Mouse (Mus musculus): ENCODE measurements around the gene Xk.
"Not testable (repeated sequence)": the region's sequence is repeated elsewhere in the genome, so short reads cannot be mapped to it uniquely, and the experiment has no call there.

Gene Xk

DNA sequence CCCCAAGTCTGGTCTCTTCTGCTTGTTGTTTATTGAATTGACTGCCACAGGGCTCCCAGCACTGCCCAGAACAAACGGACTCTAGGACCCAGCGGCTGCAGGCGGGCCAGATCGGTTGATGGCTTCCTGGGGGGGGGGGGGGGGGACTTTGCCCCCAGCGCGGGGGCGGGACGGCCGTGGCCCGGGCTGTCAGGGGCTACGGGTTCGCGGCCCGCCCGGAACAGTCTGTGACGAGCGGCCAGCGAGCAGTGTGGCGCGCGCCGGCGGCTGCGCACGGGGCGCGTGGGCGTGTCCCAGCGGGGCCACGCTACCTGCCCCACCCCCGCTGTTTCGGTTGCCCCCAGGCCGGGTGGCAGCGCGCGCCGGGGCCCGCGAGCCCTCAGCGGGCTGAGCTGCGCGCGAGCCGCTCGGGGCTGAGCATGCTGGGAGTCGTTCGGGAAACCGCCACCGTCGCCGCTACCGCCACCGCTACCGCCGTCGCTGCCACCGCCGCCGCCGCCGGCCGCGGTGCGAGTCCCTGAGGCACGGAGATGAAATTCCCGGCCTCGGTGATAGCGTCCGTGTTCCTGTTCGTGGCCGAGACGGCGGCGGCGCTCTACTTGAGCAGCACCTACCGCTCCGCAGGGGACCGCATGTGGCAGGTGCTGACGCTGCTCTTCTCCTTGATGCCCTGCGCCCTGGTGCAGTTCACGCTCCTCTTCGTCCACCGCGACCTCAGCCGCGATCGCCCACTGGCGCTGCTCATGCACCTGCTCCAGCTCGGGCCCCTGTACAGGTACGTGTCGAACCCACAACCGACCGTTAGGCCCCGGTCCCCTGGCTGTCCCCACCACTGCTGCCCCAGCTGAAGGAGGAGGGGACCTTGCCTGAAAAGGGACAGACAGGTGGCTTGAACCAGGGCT, at the start of gene Xk:
Gene Xk, plus strand, starts transcription at position 297 of the 902 bp plus-strand sequence.
- no peak for DNase-seq (ENCODE audit: low read depth)

GRCm38 (mm10) chrX:9227105-9227504, 45.5 kb upstream of the Xk start:
- DNase-seq (ENCODE audit: low read depth), result no peak

DNA sequence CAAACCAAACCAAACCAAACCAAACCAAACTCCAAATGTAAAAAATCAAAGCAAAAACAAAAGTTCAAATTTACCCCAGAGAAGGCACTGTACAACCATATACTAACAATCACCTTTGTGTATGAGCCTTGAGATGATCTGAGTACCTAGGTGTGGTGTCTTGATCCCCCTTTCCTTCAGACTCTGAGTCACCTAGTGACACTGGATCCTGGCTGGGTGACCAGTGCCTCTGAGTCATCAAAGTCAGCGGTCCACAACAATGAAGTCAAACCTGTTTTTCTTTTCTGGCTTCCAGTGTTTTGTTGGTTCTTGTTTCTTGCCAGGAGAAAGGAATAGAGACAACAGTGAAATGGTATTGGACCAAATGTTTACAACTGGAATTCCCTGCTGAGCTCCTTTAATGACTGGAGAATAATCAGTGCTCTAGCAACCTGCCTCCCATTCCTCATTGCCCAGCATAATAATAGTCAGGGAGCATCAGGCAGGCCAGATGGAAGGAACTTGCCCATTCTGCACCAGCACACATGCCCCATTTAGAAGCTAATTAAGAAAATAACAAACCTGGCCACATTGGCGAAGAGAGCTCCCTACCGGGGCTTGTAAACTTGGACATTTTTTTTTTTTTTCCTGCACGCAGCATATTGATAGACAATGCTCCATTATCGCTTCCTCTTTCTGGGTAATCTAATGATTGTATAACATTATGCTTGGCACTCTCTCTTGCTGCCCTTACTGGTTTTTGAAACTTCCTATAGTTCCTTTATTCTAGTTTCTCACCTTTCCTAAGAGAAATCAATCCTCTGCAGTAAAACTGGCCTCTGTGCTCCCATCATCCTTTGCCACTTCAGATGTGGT, 31.6 kb upstream of the Xk start:
- no peak for DNase-seq (ENCODE audit: low read depth)

DNA sequence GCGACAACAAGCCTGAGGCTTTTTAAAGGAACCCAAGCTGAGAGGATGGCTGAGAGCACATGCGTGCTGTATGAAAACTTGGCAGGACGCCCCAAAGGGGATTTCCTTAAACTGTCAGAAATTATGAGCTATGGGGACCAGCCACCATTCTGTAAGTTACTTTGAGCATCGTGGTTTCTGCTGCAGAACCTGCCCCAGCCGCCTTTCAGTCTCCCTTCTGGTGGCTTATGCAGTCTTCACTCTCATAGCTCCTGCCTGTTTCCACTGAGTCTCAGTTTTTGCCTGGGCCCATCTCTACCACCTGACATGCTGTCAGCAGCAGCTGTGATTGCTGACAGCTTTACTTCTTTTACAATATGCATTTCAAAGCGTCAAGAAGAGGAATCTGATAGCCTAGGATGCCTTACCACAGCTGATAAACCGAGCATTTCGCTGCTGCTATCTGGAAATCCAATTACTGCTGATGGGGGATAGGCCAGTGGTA, 29.1 kb upstream of the Xk start:
- no peak for DNase-seq (ENCODE audit: low read depth)

DNA sequence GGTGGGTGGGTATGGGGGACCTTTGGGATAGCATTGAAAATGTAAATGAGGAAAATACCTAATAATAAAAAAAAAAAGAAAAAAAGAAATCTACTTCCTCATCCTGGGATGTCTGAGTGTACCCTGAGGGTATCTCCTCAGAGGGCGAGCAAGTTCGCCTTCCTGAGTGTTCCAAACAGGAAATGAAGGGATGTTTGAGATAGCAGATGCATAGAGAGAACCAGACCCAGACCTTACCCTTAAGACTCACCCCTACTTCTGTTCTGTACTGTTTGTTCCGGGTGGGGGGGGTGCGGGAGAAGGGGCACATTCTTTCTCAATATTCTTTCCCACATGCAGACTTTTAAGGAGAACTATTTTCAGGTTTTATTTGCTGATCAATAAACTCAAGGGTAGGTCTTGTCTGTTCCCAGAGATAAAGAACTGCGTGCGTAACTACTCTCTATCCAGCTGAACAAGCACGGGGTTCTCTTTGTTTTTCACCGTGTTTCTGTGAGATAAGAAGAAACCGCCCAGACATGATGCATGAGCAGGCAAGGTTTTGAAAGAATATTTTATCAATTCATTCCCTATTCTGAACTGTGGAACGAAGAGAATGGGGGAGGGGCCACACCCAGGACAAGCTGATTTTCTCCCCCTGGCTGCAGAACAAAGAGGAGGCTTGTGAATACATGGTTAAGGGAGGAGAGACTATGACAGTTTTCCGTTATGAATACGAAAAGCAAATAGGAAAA, 27.8 kb upstream of the Xk start:
- no peak for DNase-seq (ENCODE audit: low read depth)

- no peak for DNase-seq (ENCODE audit: low read depth)
Measured at GRCm38 (mm10) chrX:9248911-9249310, 23.6 kb upstream of the Xk start.

DNA sequence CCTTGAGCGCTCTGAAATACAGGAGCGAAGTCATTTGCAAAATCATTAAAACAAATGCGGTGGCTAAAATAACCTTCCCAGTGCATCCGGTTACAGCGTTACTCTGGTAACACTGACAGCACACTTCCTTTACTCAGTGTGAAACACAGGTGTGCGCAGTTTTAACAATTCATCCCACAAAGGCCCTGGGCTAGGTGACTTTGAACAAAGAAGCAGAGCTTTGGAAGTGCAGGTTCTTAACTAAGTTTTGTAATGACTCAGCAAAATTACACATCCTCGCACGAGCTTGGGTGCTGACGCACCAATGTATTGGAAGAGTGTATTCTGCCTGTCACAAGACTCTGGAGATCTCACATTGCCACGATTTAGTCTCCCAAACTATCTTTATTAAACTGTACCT, 18.6 kb upstream of the Xk start:
- DNase-seq (ENCODE audit: low read depth), result no peak

DNA sequence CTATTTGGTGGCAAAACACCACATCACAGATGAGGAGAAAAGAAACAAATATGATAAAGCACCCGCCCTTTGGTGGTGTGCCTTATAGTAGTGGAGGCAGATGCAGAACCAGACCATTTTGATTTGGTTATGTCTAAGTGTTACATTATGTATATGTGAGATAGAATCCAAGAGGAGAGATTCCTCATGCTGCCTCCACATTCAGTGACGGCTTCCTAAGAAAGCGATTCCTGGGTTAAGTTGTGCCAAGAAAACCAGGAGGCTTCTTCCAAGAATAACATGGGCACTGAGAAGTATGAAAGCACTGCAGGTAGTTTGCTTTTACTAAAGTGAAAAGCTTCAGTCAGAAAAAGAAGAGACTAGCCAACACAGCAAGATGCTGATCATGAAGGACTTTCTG, 17.7 kb upstream of the Xk start:
- DNase-seq (ENCODE audit: low read depth), result no peak

- no peak for DNase-seq (ENCODE audit: low read depth)
Measured at GRCm38 (mm10) chrX:9256766-9257165, 15.8 kb upstream of the Xk start, which contains the start of gene Gm14862. Gene Gm14862, minus strand, starts transcription at chrX:9256899.

- no peak for DNase-seq (ENCODE audit: low read depth)
Measured at GRCm38 (mm10) chrX:9257831-9258230, 14.7 kb upstream of the Xk start.

- no peak for DNase-seq (ENCODE audit: low read depth)
Measured at GRCm38 (mm10) chrX:9259267-9259666, 13.3 kb upstream of the Xk start.

- no peak for DNase-seq (ENCODE audit: low read depth)
Measured at GRCm38 (mm10) chrX:9271112-9271511, 1.4 kb upstream of the Xk start.

DNA sequence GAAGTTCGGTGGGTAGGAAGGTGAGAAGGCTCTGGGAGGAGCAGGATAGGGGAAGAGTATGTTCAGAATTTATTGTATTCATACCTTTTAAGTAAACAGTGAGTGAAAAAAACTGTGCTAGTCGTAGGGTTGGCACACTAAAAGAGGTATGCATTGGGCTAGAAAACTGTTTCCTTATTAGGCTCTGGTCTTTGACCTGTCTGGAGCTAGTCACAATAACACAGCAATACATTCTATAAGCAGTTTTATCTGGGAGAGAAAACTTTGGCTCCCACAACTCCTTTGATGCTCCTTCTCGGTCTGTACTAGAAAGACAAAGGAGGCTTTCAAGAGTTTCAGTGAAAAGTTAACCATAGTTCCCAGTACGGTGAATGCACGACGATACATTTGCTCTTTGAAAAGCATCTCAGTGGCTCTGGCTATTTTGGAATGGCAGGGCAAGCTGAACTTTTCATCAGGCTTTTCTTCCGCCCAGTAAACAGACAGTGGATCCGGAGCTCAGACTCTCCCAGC, 553 bp upstream of the Xk start:
- DNase-seq (ENCODE audit: low read depth), result no peak

DNA sequence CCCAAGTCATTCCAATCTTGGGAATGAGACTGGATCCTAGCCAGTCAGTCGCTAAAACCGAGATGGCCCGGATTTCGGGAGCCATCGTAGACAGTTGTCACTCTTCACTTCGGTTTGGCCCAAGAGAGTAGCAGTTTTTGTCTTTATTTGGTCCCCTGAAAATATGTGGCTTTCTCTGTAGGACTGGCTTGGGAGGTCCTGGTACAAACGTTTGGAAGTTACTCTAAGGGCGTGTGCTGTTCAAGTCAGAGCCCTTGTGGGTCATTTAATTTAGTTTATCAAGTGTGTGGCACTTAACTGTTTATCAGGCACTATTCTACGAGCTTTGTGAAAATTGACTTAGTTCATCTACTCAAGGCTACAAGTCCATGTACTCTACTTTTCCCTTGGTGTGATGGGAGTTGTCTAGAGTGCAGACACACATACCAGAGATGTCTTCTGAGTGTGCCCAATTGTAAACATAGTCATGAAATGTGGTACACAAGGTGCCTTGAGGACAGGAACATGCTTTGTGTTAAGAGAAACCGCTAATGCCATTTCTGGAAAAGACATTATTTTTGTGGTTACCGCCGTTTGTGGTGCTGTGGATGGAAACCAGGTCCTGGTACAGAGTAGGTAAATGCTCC, 934 bp downstream of the Xk start:
- no peak for DNase-seq (ENCODE audit: low read depth)

- no peak for DNase-seq (ENCODE audit: low read depth)
Measured at GRCm38 (mm10) chrX:9274321-9274720, 1.8 kb downstream of the Xk start.

DNA sequence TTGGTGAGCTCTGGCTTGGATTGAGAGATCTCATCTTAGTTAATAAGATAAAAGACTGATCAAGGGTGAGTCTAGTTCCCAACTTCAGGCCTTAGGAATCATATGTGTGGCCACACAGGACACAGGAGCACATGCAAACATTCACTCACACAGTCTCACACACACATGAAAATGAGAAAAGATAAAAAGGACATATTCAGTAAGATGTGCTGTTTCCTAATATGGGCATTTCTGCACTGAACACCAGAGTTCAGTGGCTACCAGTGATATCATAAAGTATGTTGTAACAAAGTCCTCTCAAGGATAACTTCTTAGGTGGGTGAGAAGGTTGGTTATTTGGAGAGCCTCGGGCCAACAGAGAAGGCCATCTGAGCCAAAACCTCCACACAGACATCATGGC, 10.9 kb downstream of the Xk start, which contains the start of gene H2al1m:
Gene H2al1m, plus strand, starts transcription at position 301 of the 400 bp plus-strand sequence.
- DNase-seq (ENCODE audit: low read depth), result not testable (repeated sequence)

DNA sequence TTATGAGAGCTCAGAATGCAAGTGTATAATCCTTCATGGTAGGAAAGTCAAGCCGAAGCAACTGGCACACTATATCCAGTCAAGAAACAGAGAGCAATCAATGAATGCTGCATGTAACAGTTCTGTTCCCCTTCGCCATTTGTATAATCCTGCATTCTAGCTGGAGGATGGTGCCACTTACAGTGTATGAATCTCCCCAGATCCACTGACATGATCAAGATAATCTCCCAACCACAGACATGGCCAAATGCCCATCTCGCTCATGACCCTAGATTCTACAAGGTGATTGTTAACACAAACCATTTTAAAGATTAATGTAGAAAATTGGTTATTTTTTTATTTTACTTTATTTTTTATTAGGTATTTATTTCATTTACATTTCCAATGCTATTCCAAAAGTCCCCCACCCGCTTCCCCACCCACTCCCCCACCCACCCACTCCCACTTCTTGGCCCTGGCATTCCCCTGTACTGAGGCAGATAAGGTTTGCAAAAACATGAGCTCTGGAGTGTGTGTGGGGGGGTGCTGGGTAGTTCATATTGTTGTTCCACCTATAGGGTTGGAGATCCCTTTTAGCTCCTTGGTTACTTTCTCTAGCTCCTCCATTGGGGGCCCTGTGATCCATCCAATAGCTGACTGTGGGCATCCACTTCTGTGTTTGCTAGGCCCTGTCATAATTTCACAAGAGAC, 20.7 kb downstream of the Xk start:
- not testable (repeated sequence) for DNase-seq (ENCODE audit: low read depth)

DNA sequence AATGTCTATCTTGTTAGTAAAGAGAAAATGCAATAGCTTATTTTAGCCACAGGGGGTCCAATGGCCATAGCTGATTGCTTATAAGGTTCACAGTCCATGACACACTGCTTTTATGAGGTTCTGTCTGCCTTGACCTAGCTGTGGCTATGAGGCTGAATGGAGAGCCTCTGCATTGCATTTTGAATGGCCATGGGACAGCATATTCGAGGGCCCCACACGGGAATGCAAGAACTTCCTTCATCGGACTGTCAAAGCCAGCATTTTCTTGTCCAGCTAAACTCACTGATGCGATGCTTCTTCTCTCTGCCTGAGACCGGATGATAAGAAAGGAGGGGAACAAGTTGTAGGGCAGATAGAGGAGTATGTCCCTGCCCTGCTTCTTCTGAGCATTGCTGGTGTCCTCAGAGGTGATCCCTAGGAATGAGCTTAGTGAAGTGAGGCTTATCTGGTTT, 25.9 kb downstream of the Xk start:
- no peak for DNase-seq (ENCODE audit: low read depth)

- no peak for DNase-seq (ENCODE audit: low read depth)
Measured at GRCm38 (mm10) chrX:9302791-9303190, 30.2 kb downstream of the Xk start.

- no peak for DNase-seq (ENCODE audit: low read depth)
Measured at GRCm38 (mm10) chrX:9303455-9303854, 30.9 kb downstream of the Xk start.

DNA sequence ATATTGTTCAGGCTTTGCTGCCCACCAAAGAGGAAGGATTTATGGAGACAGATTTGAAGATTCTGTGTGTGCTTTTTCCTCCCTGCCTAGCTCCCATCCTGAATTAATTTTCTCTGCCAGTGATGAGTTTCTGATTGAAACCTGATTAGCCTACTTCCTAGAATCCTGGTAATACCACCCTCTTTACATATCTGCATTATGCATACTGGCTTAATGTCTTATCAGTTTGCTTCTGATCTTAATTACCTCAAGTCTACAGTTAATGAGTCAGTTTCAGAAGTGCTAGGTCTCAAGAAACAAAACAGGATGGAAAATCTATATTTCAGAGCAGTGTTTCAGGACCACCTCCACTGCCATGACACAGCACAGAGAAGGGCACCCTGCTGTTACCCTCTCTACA, 43.9 kb downstream of the Xk start:
- DNase-seq (ENCODE audit: low read depth), result not testable (repeated sequence)

All from fibroblast of lung, adult 2 months (primary cell).